Mouse (Mus musculus) adrenal gland, adult 2 months (tissue): ENCODE results near the gene Akr7a5. TPM values are rescaled to one million over a fixed set of nuclear protein-coding genes. Genes with fewer than 3 reads are reported as not detected.

Experiments
- DNase-seq: peaks from one replicate; pipeline ENCODE4 v3.0.0; 2021
- microRNA-seq, 2 experiments: library from miRNA; unstranded; fragments of <30 nt; microRNA quantifications; one replicate each; pipeline ENCODE4 v1.2.0; 2021
- polyA plus RNA-seq: library from polyadenylated mRNA; depleted of rRNA; stranded (reverse); fragments of >200 nt; gene quantifications from 2 replicates; pipeline ENCODE4 v1.2.3, GENCODE M21; 2012; rRNA removed
- total RNA-seq, 2 experiments: library from RNA; stranded (reverse); gene quantifications; 2 replicates each; pipeline ENCODE4 v1.2.3; 2021

The Akr7a5 gene
- total and polyA plus RNA-seq, 3 experiments = 59.7 to 157 (median 61.3) TPM

- no peak for DNase-seq
Measured at GRCm38 (mm10) chr4:139352832-139353231, 42.3 kb downstream of the Akr7a5 start.

- no peak for DNase-seq
Measured at GRCm38 (mm10) chr4:139357211-139357610, 46.7 kb downstream of the Akr7a5 start.

- no peak for DNase-seq
Measured at GRCm38 (mm10) chr4:139360761-139361548, 50.4 kb downstream of the Akr7a5 start.

DNA sequence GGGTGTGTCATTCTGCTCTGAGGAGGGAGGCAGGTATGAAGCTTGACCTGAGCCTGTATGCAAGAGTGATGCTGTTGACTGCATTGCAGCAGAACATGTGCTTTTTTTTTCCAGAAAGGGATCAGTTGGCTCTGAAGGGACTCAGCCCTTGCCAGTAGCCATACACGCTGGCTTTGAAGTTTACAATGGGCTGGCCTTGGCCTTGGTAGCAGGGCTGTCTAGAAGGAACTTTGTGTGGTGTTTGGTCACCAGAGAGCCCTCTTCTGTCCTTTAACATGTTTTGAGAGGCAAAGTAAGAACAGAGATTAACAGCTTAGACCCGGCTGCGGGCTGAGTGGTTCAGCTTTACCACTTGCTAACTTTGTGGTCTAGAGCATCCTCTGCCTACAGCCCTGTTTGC is 56.8 kb downstream of the Akr7a5 start:
- peak; percentile 40 for DNase-seq

Small RNA genes within 50 kb of the gene (microRNA-seq; reads per million reads assigned to microRNA genes)
- 0 to 0.41 reads per million in 2 experiments for gene Gm24245
- gene Gm25732 = 0 to 1.3 reads per million in 2 experiments

Other genes starting within 250 kb of the Akr7a5 start
- under 1 TPM; 0.14 to 0.41 TPM for gene Htr6, start 235.2 kb upstream of the Akr7a5 start, total RNA-seq
- 1.1 and 1.3 TPM in 2 replicates for gene Htr6, start 235.2 kb upstream of the Akr7a5 start, polyA plus RNA-seq
- 10 to 100 TPM; 44.0 to 64.4 TPM for gene Nbl1, start 217.8 kb upstream of the Akr7a5 start, total RNA-seq
- 135 and 182 TPM in 2 replicates for gene Nbl1, start 217.8 kb upstream of the Akr7a5 start, polyA plus RNA-seq
- 100 to 1,000 TPM; 333 to 412 TPM for gene Minos1, start 179.6 kb upstream of the Akr7a5 start, total RNA-seq
- gene Minos1, start 179.6 kb upstream of the Akr7a5 start, polyA plus RNA-seq = 26.7 and 38.9 TPM in 2 replicates
- gene Capzb, start 117.8 kb upstream of the Akr7a5 start, total RNA-seq = 100 to 1,000 TPM; 312 to 392 TPM
- 140 and 199 TPM in 2 replicates for gene Capzb, start 117.8 kb upstream of the Akr7a5 start, polyA plus RNA-seq
- 1 to 10 TPM; 9.2 to 9.5 TPM for gene Pqlc2, start within 50 bp of the Akr7a5 start, total RNA-seq
- 28.2 and 30.1 TPM in 2 replicates for gene Pqlc2, start within 50 bp of the Akr7a5 start, polyA plus RNA-seq
- 10 to 100 TPM; 54.1 to 70.6 TPM for gene Mrto4, start 41.8 kb downstream of the Akr7a5 start, total RNA-seq
- gene Mrto4, start 41.8 kb downstream of the Akr7a5 start, polyA plus RNA-seq = 13.8 and 18.3 TPM in 2 replicates
- gene Emc1, start 41.8 kb downstream of the Akr7a5 start, total RNA-seq = 10 to 100 TPM; 50.3 to 61.3 TPM
- gene Emc1, start 41.8 kb downstream of the Akr7a5 start, polyA plus RNA-seq = 42.1 and 53.3 TPM in 2 replicates
- 100 to 1,000 TPM; 123 to 184 TPM for gene Ubr4, start 41.9 kb downstream of the Akr7a5 start, total RNA-seq
- gene Ubr4, start 41.9 kb downstream of the Akr7a5 start, polyA plus RNA-seq = 174 and 180 TPM in 2 replicates
- gene Iffo2, start 219.8 kb downstream of the Akr7a5 start, total RNA-seq = 10 to 100 TPM; 11.5 to 13.2 TPM
- gene Iffo2, start 219.8 kb downstream of the Akr7a5 start, polyA plus RNA-seq = 6.3 and 6.4 TPM in 2 replicates